Mouse (Mus musculus) midbrain, embryonic 10.5 days (tissue): Measurements from ENCODE around the gene Prnp. TPM values are rescaled to one million over a fixed set of nuclear protein-coding genes. Genes with fewer than 3 reads are reported as not detected.

Source experiments
- DNase-seq: peaks from one replicate; pipeline ENCODE4 v3.0.0-alpha.2; 2017; ENCODE audit warnings: low spot score
- H3K27ac ChIP-seq: fragments of 300-500 bp; sonication (generic); replicated peaks from 2 replicates; pipeline ENCODE4 v1.5.1; 2016; ENCODE audit warnings: mild to moderate bottlenecking
- H3K27me3 ChIP-seq: fragments of 300-500 bp; sonication (generic); 2 replicates; pipeline ENCODE4 v1.6.1; 2016; ENCODE audit warnings: low read depth, mild to moderate bottlenecking; ENCODE audit not compliant: poor library complexity, severe bottlenecking
- H3K36me3 ChIP-seq: fragments of 300-500 bp; sonication (generic); 2 replicates; pipeline ENCODE4 v1.6.1; 2016; ENCODE audit warnings: mild to moderate bottlenecking, moderate library complexity
- H3K4me1 ChIP-seq: fragments of 300-500 bp; sonication (generic); 2 replicates; pipeline ENCODE4 v1.6.1; 2016
- H3K4me3 ChIP-seq: fragments of 300-500 bp; sonication (generic); 2 replicates; pipeline ENCODE4 v1.5.1; 2016; ENCODE audit warnings: mild to moderate bottlenecking, moderate library complexity
- H3K9me3 ChIP-seq: fragments of 300-500 bp; sonication (generic); replicated peaks from 2 replicates; pipeline ENCODE4 v1.6.1; 2016; ENCODE audit warnings: mild to moderate bottlenecking
- WGBS: fragments of 180-500 bp; shearing (Covaris S2); methylation state at CpG from one replicate; pipeline ENCODE4 v1.1.7; 2016; 5-methylcytosine and 5-hydroxymethylcytosine counted together
- polyA plus RNA-seq: library from polyadenylated mRNA; unstranded; fragments of >200 nt; fragmentation: Nextera tagmentation; extraction: Ambion mirVana; gene quantifications from 2 replicates; pipeline ENCODE4 v1.2.1, GENCODE M21; 2016

The Prnp gene
- polyA plus RNA-seq, result 18.8 and 32.1 TPM in 2 replicates

DNA sequence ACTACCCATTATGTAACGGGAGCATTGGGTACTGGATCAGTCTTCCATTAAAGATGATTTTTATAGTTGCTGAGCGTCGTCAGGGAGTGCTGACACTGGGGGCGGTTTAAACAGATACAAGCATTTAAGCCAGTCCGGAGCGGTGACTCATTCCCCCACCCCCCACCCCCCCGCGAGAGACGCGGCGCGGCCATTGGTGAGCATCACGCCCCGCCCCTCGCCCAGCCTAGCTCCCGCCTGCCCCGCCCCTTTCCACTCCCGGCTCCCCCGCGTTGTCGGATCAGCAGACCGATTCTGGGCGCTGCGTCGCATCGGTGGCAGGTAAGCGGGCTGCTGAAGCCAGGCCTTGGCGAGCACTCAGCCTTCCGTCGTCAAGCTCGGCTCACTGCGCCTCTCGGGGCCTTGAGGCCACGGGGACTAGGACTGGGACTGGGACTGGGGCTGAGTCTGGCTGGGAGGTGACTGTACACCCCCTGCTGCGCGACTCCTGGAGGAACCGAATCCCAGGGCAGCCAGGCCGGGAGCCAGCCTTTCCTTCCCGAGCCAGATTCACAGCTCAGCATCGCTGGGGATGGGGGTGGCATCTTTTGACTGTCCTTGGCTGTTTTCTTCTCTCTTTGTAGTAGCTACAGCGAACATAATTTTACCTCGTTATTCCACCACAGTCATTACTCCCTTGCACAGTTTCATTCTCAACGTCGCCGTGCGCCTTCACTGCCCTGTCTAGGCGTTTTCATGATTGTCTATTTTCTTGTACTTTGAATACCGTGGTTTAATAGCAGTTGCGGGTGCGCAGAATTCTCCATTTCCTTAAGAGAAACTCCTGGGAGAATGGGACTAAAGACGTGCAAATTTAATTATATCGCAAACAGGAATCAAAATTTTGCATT lies at the start of gene Prnp, which contains the start of gene Prn:
Gene Prnp (plus strand): TSS at position 246 of the 890 bp plus-strand sequence.
Gene Prn (plus strand): TSS at position 275 of the 890 bp plus-strand sequence.
- DNase-seq, result peak; percentile 92
- Histone ChIP-seq H3K27me3 (peaks cover 30% of the 10 kb centered on the region), H3K27ac (peak within 1 kb of the TSS; percentile 82), H3K4me1 (peaks cover 13% of the 10 kb centered on the region), H3K36me3 (no peaks in the 10 kb centered on the region), H3K9me3 (no peaks in the 10 kb centered on the region), H3K4me3 (peak within 1 kb of the TSS; percentile 62)
- WGBS, result 5% methylated on average over 51 of the region's 52 CpGs

DNA sequence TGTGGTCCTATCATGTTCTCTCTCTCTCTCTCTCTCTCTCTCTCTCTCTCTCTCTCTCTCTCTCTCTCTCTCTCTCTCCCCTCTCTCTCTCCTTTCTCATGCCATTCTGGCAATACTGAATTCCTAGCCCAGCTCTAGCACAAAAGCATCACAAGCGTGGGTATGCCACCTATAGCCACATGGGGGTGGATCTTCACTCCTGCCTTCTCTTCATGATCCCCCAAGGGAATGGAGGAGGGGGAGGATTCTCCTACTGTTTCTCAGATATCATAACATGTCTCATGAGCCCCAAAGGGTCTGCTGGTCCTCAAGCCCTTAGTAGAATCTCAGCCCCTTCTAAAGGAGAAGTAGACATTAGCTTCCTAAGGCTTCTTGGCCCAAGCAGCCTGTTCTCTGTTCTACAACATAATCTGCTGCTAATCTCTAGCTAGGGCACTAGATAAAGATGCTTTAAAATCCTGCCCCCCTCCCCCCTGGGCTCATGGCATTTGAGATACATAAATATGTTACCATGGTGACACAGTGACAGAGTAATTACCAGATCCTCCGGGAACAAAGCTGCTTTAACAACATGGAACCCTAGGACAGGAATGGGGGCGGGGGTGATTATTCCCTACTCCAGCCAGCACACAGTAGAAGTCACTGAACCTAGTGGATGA lies 47.0 kb upstream of the Prnp start:
- H3K4me3 ChIP-seq, result no peak overlapping the region
- DNase-seq, result no peak
- H3K4me1 ChIP-seq, result peaks cover 19% of the 10 kb centered on the region
- no peaks in the 10 kb centered on the region for H3K27me3 ChIP-seq
- 66% methylated on average over 3 of the region's 3 CpGs for WGBS
- no peak overlapping the region for H3K27ac ChIP-seq
- no peaks in the 10 kb centered on the region for H3K36me3 ChIP-seq
- H3K9me3 ChIP-seq, result no peaks in the 10 kb centered on the region

DNA sequence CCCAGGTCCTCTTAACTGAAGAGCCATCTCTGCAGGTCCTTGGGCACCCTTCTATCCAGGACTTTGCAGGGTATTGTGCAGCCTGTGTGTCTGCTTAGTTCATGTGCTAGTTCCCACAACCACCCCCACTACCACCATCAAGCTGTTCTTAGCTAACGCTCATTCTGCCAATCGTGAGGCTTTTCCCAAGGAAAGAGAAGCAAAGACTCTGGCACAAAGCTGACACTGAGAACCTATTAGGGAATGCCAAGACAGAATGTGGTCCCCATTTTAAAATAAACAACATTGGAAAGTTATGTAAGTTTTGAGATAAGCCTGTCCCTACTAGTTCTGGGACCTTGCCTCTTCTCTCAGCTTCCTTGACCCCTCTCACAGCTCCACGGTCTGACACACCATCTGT lies 46.3 kb upstream of the Prnp start:
- no peak for DNase-seq
- WGBS, result 92% methylated on average over 3 of the region's 3 CpGs
- Histone ChIP-seq H3K27ac (no peak overlapping the region), H3K27me3 (no peaks in the 10 kb centered on the region), H3K9me3 (no peaks in the 10 kb centered on the region), H3K36me3 (no peaks in the 10 kb centered on the region), H3K4me3 (no peak overlapping the region), H3K4me1 (peaks cover 19% of the 10 kb centered on the region)

DNA sequence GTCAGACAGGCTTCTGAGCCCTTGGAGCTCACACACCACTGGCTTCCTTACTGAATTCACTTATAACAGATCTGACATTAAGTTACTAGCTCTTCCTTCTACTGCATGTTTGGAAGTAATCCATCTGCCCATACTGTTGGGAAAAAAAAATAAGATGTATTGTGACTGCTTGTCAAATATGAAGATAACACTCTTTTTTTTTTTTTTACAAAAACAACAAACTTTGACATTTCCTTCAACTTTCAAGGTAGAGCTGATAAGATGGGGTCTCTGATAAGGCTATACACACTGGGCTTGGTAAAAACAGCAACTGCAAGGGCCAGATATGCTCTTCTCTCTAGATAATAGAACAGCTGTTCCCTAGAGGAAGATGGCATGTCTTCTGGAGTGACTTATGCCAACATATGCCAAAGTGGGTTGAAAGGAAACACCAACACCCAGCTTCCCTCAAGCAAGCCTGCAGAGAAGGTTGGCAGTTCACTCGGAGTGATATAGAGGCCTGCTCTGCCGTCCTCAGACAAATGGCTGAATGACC lies 45.4 kb upstream of the Prnp start:
- WGBS, result 83% methylated on average over 2 of the region's 2 CpGs
- Histone ChIP-seq H3K9me3 (no peaks in the 10 kb centered on the region), H3K36me3 (no peaks in the 10 kb centered on the region), H3K4me3 (no peak overlapping the region), H3K27ac (no peak overlapping the region), H3K4me1 (peaks cover 19% of the 10 kb centered on the region), H3K27me3 (no peaks in the 10 kb centered on the region)
- no peak for DNase-seq

DNA sequence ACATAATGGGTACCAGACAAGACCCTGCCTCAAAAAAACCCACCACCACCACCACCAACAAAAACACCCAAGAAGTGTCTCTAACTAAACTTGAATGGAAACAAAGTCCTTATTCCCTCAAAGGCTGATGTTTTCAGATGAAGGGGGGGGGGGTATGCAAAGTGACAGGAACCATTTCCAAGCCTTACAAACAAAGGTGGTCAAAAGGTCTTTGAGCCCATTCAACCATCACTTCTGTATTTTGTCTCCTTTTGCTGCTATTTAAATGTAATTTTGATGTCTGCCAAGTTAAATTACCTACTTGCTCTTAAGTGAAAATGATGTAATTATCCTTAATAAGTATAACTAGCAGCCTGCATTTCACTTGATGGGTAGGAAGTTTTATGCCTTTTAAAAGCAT lies 43.1 kb upstream of the Prnp start:
- Histone ChIP-seq H3K27ac (no peak overlapping the region), H3K4me3 (no peak overlapping the region), H3K27me3 (no peaks in the 10 kb centered on the region), H3K4me1 (peaks cover 19% of the 10 kb centered on the region), H3K9me3 (no peaks in the 10 kb centered on the region), H3K36me3 (no peaks in the 10 kb centered on the region)
- no peak for DNase-seq

DNA sequence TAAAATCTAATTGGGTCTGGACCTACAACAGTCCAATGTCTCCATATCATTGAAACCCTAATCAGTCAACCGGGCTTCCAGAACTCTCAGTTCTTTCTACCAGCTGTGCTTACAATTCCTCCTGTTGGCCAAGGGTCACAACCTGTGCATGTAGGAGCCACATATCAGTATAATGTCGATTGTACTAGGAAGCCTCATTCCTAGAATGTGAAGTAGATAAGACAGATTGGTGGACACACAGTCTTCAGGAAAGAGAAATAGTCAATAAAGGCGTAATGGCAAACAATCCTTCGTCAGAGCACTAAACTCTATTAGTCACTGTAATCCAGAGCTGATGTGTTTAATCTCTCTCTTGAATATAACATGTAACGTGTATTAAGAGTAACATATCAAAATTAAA lies 40.7 kb upstream of the Prnp start:
- H3K9me3 ChIP-seq, result no peaks in the 10 kb centered on the region
- peaks cover 4% of the 10 kb centered on the region; the same call in 1 of the 2 replicates for H3K4me1 ChIP-seq
- DNase-seq, result no peak
- H3K4me3 ChIP-seq, result no peak overlapping the region
- no peaks in the 10 kb centered on the region for H3K36me3 ChIP-seq
- H3K27ac ChIP-seq, result no peak overlapping the region
- H3K27me3 ChIP-seq, result no peaks in the 10 kb centered on the region
- WGBS, result 92% methylated on average over 5 of the region's 5 CpGs

DNA sequence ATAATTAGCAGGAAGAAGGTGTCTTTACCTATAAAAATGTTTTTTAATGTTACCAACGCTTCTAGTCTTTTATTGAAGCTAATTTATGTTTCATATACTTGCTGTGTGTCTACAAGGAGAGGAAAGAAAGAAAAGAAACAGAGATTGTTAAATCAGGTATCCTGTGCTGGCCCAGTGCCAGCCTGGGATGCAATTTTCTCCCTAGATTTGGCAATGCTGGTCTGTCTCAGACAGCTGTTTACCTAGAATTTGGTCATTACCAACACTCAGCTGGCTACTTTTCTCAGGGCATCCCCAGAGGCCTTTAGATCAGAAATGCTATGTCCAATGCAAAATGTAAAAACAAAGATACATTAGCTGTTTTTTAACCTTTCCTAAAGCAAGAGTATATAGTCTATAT lies 36.4 kb upstream of the Prnp start:
- Histone ChIP-seq H3K27me3 (no peaks in the 10 kb centered on the region), H3K9me3 (no peaks in the 10 kb centered on the region), H3K36me3 (no peaks in the 10 kb centered on the region), H3K27ac (no peak overlapping the region), H3K4me1 (no peaks in the 10 kb centered on the region), H3K4me3 (no peak overlapping the region)
- no peak for DNase-seq
- WGBS, result 85% methylated on average over 1 of the region's 1 CpGs

DNA sequence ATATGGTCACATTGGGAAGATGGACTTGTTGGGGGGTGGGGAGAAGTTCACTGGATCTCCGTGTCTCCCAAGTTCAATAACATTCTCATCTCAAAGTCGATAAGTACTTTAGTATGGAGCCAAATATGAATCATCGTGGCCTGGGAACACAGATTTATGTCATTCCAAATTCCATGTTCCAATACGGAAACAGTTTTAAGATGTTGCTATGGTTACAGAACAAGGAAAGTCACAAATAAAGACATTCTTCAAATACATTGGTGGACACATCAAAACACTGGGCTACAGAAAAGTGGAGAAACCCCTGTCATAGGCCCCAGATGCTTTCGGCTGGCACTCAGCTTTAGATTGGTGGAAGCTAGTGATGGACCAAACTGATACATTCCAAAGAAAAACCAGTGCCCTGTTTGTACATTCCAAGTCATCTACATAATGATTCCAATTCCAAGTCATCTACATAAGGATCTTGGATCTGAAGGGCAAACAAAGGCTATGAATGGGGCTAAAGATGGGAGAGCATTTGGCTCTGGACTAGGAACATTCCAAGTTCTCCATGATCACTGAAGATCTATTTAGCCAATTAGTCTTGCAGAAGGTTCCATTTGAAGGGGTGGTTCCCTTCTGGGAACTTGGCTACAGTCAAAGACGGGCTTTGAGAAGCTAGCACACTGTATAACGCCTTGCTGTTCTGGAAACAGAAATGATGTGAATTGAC lies 33.0 kb upstream of the Prnp start:
- Histone ChIP-seq H3K27ac (no peak overlapping the region), H3K4me3 (no peak overlapping the region), H3K27me3 (no peaks in the 10 kb centered on the region), H3K4me1 (peaks cover 1% of the 10 kb centered on the region; the same call in 1 of the 2 replicates), H3K9me3 (no peaks in the 10 kb centered on the region), H3K36me3 (no peaks in the 10 kb centered on the region)
- 91% methylated on average over 7 of the region's 7 CpGs for WGBS
- no peak for DNase-seq

DNA sequence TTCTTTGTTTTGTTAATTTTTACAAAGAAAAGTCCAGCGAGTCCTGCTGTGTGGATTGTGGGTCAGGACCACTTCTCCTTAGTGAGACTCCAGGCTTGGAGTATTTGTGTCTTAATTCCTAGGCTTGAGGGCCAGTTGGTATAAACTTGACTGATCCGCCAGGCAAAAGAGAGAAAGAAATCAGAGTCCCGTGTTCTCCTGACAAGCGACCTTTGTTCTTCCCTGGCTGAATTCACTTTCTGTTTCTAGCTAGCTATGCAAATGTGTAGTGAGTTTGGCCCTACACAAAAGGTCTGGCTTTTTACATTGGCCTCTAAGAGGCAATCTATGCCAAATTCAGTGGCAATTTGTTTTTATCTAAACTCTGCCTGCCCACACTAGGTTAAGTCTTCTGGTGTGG lies 28.0 kb upstream of the Prnp start:
- H3K27me3 ChIP-seq, result no peaks in the 10 kb centered on the region
- H3K4me1 ChIP-seq, result peaks cover 18% of the 10 kb centered on the region
- no peaks in the 10 kb centered on the region for H3K9me3 ChIP-seq
- H3K27ac ChIP-seq, result no peak overlapping the region
- 73% methylated on average over 4 of the region's 4 CpGs for WGBS
- H3K36me3 ChIP-seq, result no peaks in the 10 kb centered on the region
- H3K4me3 ChIP-seq, result no peak overlapping the region
- DNase-seq, result no peak

DNA sequence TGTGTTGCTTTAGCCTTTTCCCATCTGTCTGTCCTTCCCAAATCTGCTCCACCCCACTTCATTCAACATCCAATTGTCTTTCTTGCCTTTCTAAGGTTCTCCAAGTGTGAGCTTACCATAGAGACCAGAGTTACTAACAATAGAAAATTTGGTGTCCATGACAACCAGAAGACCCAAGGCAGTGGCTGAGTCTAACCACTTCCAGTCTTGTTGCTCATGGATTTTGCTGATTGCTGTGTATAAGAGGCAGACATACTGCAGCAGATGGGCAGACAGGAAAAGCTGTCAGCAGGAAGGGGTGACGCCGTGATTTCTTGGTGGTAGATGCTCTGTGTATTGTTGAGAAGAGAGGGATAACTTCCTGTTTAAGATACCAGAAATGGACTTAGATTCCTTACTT lies 26.6 kb upstream of the Prnp start:
- Histone ChIP-seq H3K27ac (peak overlapping the region; percentile 43), H3K36me3 (no peaks in the 10 kb centered on the region), H3K27me3 (no peaks in the 10 kb centered on the region), H3K4me1 (peaks cover 19% of the 10 kb centered on the region), H3K9me3 (no peaks in the 10 kb centered on the region), H3K4me3 (no peak overlapping the region)
- 82% methylated on average over 2 of the region's 2 CpGs for WGBS
- no peak for DNase-seq

DNA sequence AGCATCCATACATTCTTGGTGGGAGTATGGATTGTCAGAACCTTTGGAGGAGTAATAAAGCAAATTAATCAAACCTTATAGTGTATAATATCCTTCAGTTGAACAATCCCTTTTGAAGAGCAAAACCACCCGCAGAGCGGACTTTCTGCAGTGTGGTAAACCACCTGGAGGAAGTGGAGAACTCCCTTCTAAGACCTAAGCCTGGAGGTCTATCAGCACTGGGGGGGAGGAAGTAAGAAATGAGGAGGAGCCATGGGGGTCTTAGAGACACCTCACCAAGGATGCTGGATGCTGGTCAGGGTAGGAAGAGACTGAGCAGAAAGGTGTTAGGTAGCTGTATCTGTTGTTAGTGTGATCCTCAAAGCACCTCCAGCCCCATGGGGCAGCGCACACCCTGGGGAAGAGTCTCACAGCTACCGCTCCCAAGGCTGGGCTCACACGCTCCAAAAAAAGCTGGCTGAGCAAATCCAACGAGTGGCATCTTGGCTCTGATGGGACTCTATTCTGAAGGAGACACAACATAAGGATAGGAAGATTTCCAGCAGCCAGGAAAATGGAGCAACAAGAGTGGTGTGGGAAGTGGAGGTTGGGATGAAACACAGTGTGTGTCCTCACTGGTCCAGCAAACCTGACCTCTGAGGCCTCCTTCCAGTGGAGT lies 23.1 kb upstream of the Prnp start:
- 84% methylated on average over 6 of the region's 6 CpGs for WGBS
- no peaks in the 10 kb centered on the region for H3K36me3 ChIP-seq
- no peak overlapping the region for H3K27ac ChIP-seq
- H3K4me3 ChIP-seq, result no peak overlapping the region
- H3K27me3 ChIP-seq, result no peaks in the 10 kb centered on the region
- peaks cover 42% of the 10 kb centered on the region for H3K4me1 ChIP-seq
- H3K9me3 ChIP-seq, result no peaks in the 10 kb centered on the region
- DNase-seq, result no peak

DNA sequence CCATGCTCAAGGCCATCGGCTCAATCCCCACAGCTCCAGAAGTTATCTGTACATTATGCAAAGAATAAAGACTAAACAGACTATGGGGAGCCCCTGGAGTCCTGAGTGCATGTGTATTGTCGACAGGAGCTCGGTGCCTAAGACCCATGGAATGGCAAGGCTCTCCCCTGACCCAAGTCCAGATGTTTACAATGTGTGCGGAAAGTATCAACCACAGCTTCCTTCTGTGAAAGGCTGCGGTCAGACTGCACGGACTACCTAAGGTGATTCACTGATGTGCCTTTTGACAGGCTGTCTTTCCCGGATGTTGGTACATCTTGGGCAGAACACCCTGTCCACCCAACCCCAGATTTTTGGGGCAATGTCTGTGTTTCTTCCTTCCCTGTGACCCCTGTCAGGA lies 21.5 kb upstream of the Prnp start:
- no peak overlapping the region for H3K27ac ChIP-seq
- WGBS, result 84% methylated on average over 7 of the region's 7 CpGs
- no peaks in the 10 kb centered on the region for H3K36me3 ChIP-seq
- DNase-seq, result no peak
- H3K4me3 ChIP-seq, result no peak overlapping the region
- H3K9me3 ChIP-seq, result no peaks in the 10 kb centered on the region
- peaks cover 44% of the 10 kb centered on the region for H3K4me1 ChIP-seq
- no peaks in the 10 kb centered on the region for H3K27me3 ChIP-seq
